Mouse (Mus musculus) T-helper 17 cell (primary cell): Measurements from ENCODE around the gene Capns2.
"Not testable (repeated sequence)": the region's sequence is repeated elsewhere in the genome, so short reads cannot be mapped to it uniquely, and the experiment has no call there.

Experiments used
- in situ Hi-C, 2 experiments: fragments of 300-600 bp; cut with MboI, MseI; formaldehyde crosslinking; loops; 1 replicate in 1 of 2; 2 replicates in 1 of 2; pipeline ENCODE4 v1.15.1; 2025; ENCODE audit warnings: high pct_unique_total_duplicates in 2 of 2

The Capns2 gene

GRCm38 (mm10) chr8:92901107-92901506, at the start of gene Capns2:
TSS of gene Capns2 (plus strand) at chr8:92901407.
- in situ Hi-C loops = no loop called here

- in situ Hi-C loops = no loop called here
Observed at GRCm38 (mm10) chr8:92853188-92853983, 47.8 kb upstream of the Capns2 start.

- in situ Hi-C loops = no loop called here
Observed at GRCm38 (mm10) chr8:92854673-92855072, 46.5 kb upstream of the Capns2 start.

GRCm38 (mm10) chr8:92855171-92855894, 45.9 kb upstream of the Capns2 start, which contains the start of gene Lpcat2:
TSS of gene Lpcat2 (plus strand) at chr8:92855339.
- in situ Hi-C loops = no loop called here

- in situ Hi-C loops = no loop called here
Observed at GRCm38 (mm10) chr8:92856273-92856986, 44.8 kb upstream of the Capns2 start.

- in situ Hi-C loops = no loop called here
Observed at GRCm38 (mm10) chr8:92858475-92859182, 42.6 kb upstream of the Capns2 start.

- in situ Hi-C loops = no loop called here
Observed at GRCm38 (mm10) chr8:92861977-92862376, 39.2 kb upstream of the Capns2 start.

- in situ Hi-C loops = no loop called here
Observed at GRCm38 (mm10) chr8:92870281-92870680, 30.9 kb upstream of the Capns2 start.

- in situ Hi-C loops = no loop called here
Observed at GRCm38 (mm10) chr8:92872063-92872759, 29.0 kb upstream of the Capns2 start.

GRCm38 (mm10) chr8:92875795-92876194, 25.4 kb upstream of the Capns2 start:
- in situ Hi-C loops = no loop called here

GRCm38 (mm10) chr8:92881247-92881646, 20.0 kb upstream of the Capns2 start:
- in situ Hi-C loops = no loop called here

GRCm38 (mm10) chr8:92883771-92884170, 17.4 kb upstream of the Capns2 start:
- in situ Hi-C loops = no loop called here

GRCm38 (mm10) chr8:92892216-92892615, 9.0 kb upstream of the Capns2 start:
- in situ Hi-C loops = not testable (repeated sequence)

- in situ Hi-C loops = no loop called here
Observed at GRCm38 (mm10) chr8:92893870-92894269, 7.3 kb upstream of the Capns2 start.

GRCm38 (mm10) chr8:92895053-92895452, 6.2 kb upstream of the Capns2 start:
- in situ Hi-C loops = no loop called here

- in situ Hi-C loops = no loop called here
Observed at GRCm38 (mm10) chr8:92896056-92896455, 5.2 kb upstream of the Capns2 start.

- in situ Hi-C loops = no loop called here
Observed at GRCm38 (mm10) chr8:92896611-92897010, 4.6 kb upstream of the Capns2 start.

GRCm38 (mm10) chr8:92897794-92898193, 3.4 kb upstream of the Capns2 start:
- in situ Hi-C loops = no loop called here

- in situ Hi-C loops = no loop called here
Observed at GRCm38 (mm10) chr8:92899590-92899989, 1.6 kb upstream of the Capns2 start.

- in situ Hi-C loops = no loop called here
Observed at GRCm38 (mm10) chr8:92902981-92903380, 1.8 kb downstream of the Capns2 start.
